Mouse (Mus musculus): ENCODE data around the gene Cers5. TPM values are rescaled to one million over a fixed set of nuclear protein-coding genes. Genes with fewer than 3 reads are reported as not detected.
A peak's percentile ranks its signal among the peaks of the same experiment; 100 is the strongest.

The Cers5 gene
- polyA plus RNA-seq, 1 experiment from 2014 or later: 61.3 TPM

GRCm38 (mm10) chr15:99690924-99691323, 81.8 kb downstream of the Cers5 start:
- H3K4me1 ChIP-seq (replicated peaks): peaks cover 47% of the 10 kb centered on the region
- H3K36me3 ChIP-seq: peaks cover 5% of the 10 kb centered on the region; the same call in 1 of the 2 replicates
- peak; percentile 6 for DNase-seq (ENCODE audit: low spot score)
- H3K9me3 ChIP-seq: no peaks in the 10 kb centered on the region
- 29% methylated on average over 4 of the region's 4 CpGs for WGBS
- peak overlapping the region; percentile 6; the same call in 1 of the 2 replicates for H3K4me3 ChIP-seq
- peak overlapping the region; percentile 65; the same call in 1 of the 2 replicates for H3K27ac ChIP-seq
- 0 out of 2 replicates have a peak, but pooled peaks cover 8% of the 10 kb centered on the region for H3K27me3 ChIP-seq (ENCODE audit: insufficient read depth, poor library complexity, severe bottlenecking)

GRCm38 (mm10) chr15:99688712-99689111, 84.0 kb downstream of the Cers5 start:
- no peaks in the 10 kb centered on the region for H3K9me3 ChIP-seq
- no peaks in the 10 kb centered on the region for H3K36me3 ChIP-seq
- H3K4me3 ChIP-seq: no peak overlapping the region
- H3K27ac ChIP-seq: peak overlapping the region; percentile 9; the same call in 1 of the 2 replicates
- 0 out of 2 replicates have a peak, but pooled peaks cover 8% of the 10 kb centered on the region for H3K27me3 ChIP-seq (ENCODE audit: insufficient read depth, poor library complexity, severe bottlenecking)
- peaks cover 38% of the 10 kb centered on the region for H3K4me1 ChIP-seq (replicated peaks)
- WGBS: 4% methylated on average over 4 of the region's 4 CpGs
- peak; percentile 66 for DNase-seq (ENCODE audit: low spot score)

Other genes starting within 250 kb of the Cers5 start
- 0.63 and 1.1 TPM in 2 replicates for gene Faim2, start 244.7 kb downstream of the Cers5 start, polyA plus RNA-seq (2016; fragmentation: Nextera tagmentation; extraction: Ambion mirVana)
- not detected in 2 replicates for gene Aqp2, start 193.8 kb downstream of the Cers5 start, polyA plus RNA-seq (2016; fragmentation: Nextera tagmentation; extraction: Ambion mirVana)
- gene Aqp5, start 182.1 kb downstream of the Cers5 start, polyA plus RNA-seq (2016; fragmentation: Nextera tagmentation; extraction: Ambion mirVana): 0.46 and 1.6 TPM in 2 replicates
- gene Aqp6, start 171.5 kb downstream of the Cers5 start, polyA plus RNA-seq (2016; fragmentation: Nextera tagmentation; extraction: Ambion mirVana): 0.35 and 0.90 TPM in 2 replicates
- 193 and 219 TPM in 2 replicates for gene Racgap1, start 121.2 kb downstream of the Cers5 start, polyA plus RNA-seq (2016; fragmentation: Nextera tagmentation; extraction: Ambion mirVana)
- gene Asic1, start 102.5 kb downstream of the Cers5 start, polyA plus RNA-seq (2016; fragmentation: Nextera tagmentation; extraction: Ambion mirVana): 12.6 and 29.0 TPM in 2 replicates
- 101 and 118 TPM in 2 replicates for gene Smarcd1, start 70.8 kb downstream of the Cers5 start, polyA plus RNA-seq (2016; fragmentation: Nextera tagmentation; extraction: Ambion mirVana)
- not detected in 2 replicates for gene Gm17349, start 67.4 kb downstream of the Cers5 start, polyA plus RNA-seq (2016; fragmentation: Nextera tagmentation; extraction: Ambion mirVana)
- gene Gpd1, start 55.4 kb downstream of the Cers5 start, polyA plus RNA-seq (2016; fragmentation: Nextera tagmentation; extraction: Ambion mirVana): 0.54 and 0.78 TPM in 2 replicates
- 152 and 174 TPM in 2 replicates for gene Cox14, start 47.3 kb downstream of the Cers5 start, polyA plus RNA-seq (2016; fragmentation: Nextera tagmentation; extraction: Ambion mirVana)
- gene Lima1, start 102.6 kb upstream of the Cers5 start, polyA plus RNA-seq (2016; fragmentation: Nextera tagmentation; extraction: Ambion mirVana): 29.5 and 33.4 TPM in 2 replicates
- not detected in 2 replicates for gene Fam186a, start 194.2 kb upstream of the Cers5 start, polyA plus RNA-seq (2016; fragmentation: Nextera tagmentation; extraction: Ambion mirVana)
- gene Larp4, start 197.2 kb upstream of the Cers5 start, polyA plus RNA-seq (2016; fragmentation: Nextera tagmentation; extraction: Ambion mirVana): 25.8 and 35.2 TPM in 2 replicates

Data from hindbrain, embryonic 10.5 days (tissue).